Mouse (Mus musculus) Muller cell, postnatal 12 days (primary cell): ENCODE data around the gene AI413582.

Experiments used
- DNase-seq: peaks from one replicate; pipeline ENCODE4 v3.0.0-alpha.2; 2015; ENCODE audit errors: inconsistent ontology term

Gene AI413582

GRCm38 (mm10) chr17:27555512-27556172 is 9.9 kb downstream of the AI413582 start:
- peak; percentile 81 for DNase-seq

GRCm38 (mm10) chr17:27555075-27555511 is 10.5 kb downstream of the AI413582 start:
- no peak for DNase-seq

- no peak for DNase-seq
Measured at GRCm38 (mm10) chr17:27554062-27554960, 11.2 kb downstream of the AI413582 start.

GRCm38 (mm10) chr17:27552215-27553201 is 13.0 kb downstream of the AI413582 start:
- peak; percentile 62 for DNase-seq

- no peak for DNase-seq
Measured at GRCm38 (mm10) chr17:27551393-27551940, 14.1 kb downstream of the AI413582 start.

- DNase-seq = peak; percentile 65
Measured at GRCm38 (mm10) chr17:27549234-27549633, 16.3 kb downstream of the AI413582 start.

GRCm38 (mm10) chr17:27547253-27547868 is 18.2 kb downstream of the AI413582 start:
- DNase-seq = peak; percentile 89

GRCm38 (mm10) chr17:27546574-27547085 is 18.9 kb downstream of the AI413582 start:
- DNase-seq = no peak

- DNase-seq = no peak
Measured at GRCm38 (mm10) chr17:27545991-27546390, 19.6 kb downstream of the AI413582 start.

GRCm38 (mm10) chr17:27544551-27544950 is 21.0 kb downstream of the AI413582 start:
- no peak for DNase-seq

- no peak for DNase-seq
Measured at GRCm38 (mm10) chr17:27541984-27542383, 23.6 kb downstream of the AI413582 start.

GRCm38 (mm10) chr17:27541261-27541660 is 24.3 kb downstream of the AI413582 start:
- no peak for DNase-seq

- peak; percentile 74 for DNase-seq
Measured at GRCm38 (mm10) chr17:27534718-27535117, 30.8 kb downstream of the AI413582 start.

- no peak for DNase-seq
Measured at GRCm38 (mm10) chr17:27533354-27533753, 32.2 kb downstream of the AI413582 start.

GRCm38 (mm10) chr17:27532095-27532494 is 33.5 kb downstream of the AI413582 start:
- DNase-seq = no peak

- DNase-seq = no peak
Measured at GRCm38 (mm10) chr17:27528767-27529166, 36.8 kb downstream of the AI413582 start.

- DNase-seq = no peak
Measured at GRCm38 (mm10) chr17:27528030-27528429, 37.5 kb downstream of the AI413582 start.

- no peak for DNase-seq
Measured at GRCm38 (mm10) chr17:27527188-27527587, 38.4 kb downstream of the AI413582 start.

- DNase-seq = no peak
Measured at GRCm38 (mm10) chr17:27523121-27523520, 42.4 kb downstream of the AI413582 start.

- DNase-seq = no peak
Measured at GRCm38 (mm10) chr17:27521303-27521702, 44.3 kb downstream of the AI413582 start, which contains the start of gene Grm4. Gene Grm4 (minus strand): TSS chr17:27521403.
